Mouse (Mus musculus) adrenal gland, adult 8-10 months (tissue): Measurements from ENCODE around the gene Mfsd6l. TPM values are rescaled to one million over a fixed set of nuclear protein-coding genes. Genes with fewer than 3 reads are reported as not detected.

ENCODE experiments used
- DNase-seq: peaks from one replicate; pipeline ENCODE4 v3.0.0; 2022
- total RNA-seq, 4 experiments: library from RNA; stranded (reverse); gene quantifications; 2 replicates each; pipeline ENCODE4 v1.2.4; 2022

Gene Mfsd6l
- total RNA-seq, 4 experiments from 2014 or later, result 0.13 to 0.55 TPM; not detected in 2

GRCm38 (mm10) chr11:68607046-68607445 is 51.1 kb downstream of the Mfsd6l start:
- no peak for DNase-seq

Other genes with a start within 250 kb of the Mfsd6l start
- 10 to 100 TPM; 14.3 to 20.8 (median 16.2) TPM for gene Ntn1, start 155.4 kb upstream of the Mfsd6l start, total RNA-seq
- 1 to 10 TPM; 1.7 to 4.6 (median 2.9) TPM for gene Pik3r5, start 124.1 kb upstream of the Mfsd6l start, total RNA-seq
- 1 to 10 TPM; 2.4 to 4.8 (median 3.5) TPM for gene Pik3r6, start 53.2 kb upstream of the Mfsd6l start, total RNA-seq
- not detected for gene Ccdc42, start 30.8 kb downstream of the Mfsd6l start, total RNA-seq
- 10 to 100 TPM; 42.2 to 60.3 (median 49.1) TPM for gene Myh10, start 135.4 kb downstream of the Mfsd6l start, total RNA-seq